Mouse (Mus musculus) frontal cortex, postnatal 36 days (tissue): ENCODE results near the gene Sgsh.

ENCODE experiments used
- DNase-seq, 2 experiments: peaks; one replicate each; pipeline ENCODE4 v3.0.0; 2022; ENCODE audit warnings: low spot score in 2 of 2

The Sgsh gene

DNA sequence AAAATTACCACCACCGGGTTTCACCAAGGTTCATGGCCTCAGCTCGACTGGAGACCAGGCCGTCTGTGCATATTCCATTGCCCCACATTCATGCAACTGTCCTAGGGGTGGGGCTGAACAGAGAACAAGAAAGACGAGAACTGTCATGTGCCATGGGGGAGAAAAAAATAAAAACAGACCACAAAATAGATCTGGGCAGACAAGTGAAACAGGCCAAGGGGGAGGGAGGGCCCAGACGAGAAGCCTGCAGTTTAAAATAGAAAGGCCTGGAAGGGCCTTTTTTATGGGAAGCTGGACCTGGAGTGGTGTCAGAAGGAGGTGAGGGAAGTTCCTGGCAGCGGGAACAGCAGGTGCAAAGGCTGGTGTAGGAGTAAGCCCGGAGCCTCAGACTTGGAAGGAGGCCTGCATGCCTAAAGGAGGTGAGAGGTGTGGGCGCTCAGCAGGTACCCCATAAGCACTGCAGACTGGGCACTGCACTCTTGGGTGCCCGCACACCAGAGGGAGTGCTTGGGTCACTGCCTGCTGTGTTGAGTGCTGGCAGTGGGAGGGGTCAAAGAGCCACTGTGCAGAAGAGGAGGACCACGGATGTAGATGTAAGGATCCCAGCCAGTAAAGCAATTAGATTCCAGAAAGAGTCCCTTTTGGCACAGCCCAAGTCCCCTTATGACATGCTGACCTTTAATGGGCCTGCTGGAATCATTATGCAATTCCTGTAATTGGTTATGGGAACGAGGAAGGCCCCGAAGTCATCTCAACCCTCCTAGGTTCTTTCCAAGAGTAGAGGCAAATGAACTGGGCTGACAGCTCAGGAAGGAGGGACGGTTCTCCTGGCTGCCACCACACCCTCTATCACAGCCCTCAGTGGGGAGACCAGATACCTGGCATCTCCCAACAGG, 48.3 kb downstream of the Sgsh start:
- no peak for DNase-seq

DNA sequence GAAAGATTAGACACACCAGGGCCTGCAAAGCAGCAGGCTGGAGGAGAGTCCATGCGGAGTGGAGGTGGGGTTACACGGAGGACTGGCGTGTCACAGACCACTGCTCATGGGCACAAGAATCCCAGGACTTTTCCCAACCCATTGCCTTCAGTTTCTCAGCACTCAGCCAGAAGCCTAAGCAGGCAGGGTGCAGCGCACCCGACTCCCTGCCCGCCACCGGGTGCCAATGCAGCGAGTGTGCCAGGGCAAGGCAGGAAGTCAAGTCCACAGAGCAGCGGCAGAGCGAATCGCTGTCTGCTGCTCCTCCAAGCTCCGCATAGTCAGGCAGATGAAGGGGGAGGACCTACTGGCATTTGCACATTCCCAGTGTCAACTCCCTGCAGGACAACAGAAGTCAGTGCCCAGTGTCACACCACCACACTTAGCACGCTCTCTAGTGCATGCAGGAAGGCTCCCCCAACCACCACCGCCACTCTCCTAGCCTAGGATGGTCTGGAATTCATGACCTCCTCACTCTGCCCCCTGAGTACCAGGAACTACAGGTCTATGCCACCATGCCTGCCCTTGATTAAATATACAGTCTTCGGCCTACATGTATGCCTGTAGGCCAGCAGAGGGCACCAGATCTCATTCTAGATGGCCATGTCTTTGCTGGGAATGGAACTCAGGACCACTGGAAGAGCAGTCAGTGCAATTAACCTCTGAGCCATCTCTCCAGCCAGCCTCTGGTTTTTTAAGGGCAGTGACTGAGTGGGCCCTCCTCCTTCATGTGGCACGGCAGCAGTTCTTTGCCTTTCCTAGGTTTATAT, 50.2 kb downstream of the Sgsh start:
- peak in 1 of 2 experiments; percentile 20 for DNase-seq

DNA sequence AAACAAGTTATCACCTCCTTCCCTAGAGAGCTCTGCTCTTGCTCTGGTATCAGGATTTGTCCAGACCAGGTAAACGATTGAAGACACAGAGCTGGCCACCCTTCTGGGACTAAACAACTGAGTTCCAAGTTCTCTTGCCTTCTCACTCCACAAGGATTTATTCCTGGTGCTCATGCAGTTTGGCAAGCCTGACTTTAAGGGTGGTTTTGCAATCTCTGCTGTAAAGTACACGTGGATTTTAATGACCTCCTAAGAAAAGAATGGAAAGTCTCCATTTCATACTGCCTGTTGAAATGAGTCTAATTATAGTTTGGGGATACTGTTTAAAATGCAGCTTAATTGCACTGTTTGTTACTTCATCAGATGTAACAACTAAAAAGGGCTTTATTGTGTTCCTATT, 54.4 kb downstream of the Sgsh start:
- DNase-seq = no peak

- DNase-seq = no peak
These were observed 54.9 kb downstream of the Sgsh start for GRCm38 (mm10) chr11:119300246-119300935.

DNA sequence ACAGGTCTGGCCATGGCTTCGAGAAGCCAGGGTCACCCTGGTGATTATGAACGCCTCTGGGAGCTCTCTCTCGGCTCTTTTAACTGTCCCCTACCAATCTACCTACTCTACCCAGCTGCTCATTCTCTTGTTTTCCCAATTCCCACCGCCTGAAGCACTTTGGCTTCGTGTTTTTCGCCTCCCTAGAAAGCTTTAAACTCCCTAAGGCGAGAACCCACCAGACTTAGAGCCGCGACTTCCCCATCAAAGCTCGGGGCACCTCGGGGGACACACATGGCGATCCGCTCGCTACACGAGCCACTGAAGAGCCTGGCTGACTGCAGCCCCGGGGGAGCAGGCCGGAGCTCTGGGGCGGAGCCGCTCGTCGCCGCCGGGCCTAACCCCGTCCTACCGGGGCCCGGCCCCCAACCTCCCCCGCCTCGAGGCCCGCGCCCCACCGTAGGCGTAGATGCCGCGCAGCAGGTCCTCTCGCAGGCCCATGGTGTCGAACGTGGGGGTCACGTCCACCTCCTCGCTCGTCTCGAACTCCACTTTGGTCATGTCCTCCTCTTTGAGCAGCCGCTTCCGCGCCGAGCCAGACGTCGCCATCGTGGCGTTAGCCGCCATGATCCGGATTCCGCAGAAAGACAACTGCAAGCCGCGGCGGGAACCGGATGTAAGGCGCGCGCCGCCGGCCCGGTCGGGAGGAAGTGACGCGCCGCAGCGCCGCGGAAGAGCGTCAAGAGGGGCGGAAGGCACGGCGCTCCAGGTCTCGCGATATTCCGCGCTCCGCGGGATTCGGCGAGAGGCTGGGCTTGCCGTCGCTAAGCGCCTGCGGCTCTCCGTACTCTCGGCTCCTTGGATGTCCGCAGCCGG, 55.7 kb downstream of the Sgsh start, which contains the start of gene Eif4a3:
Eif4a3 (minus strand) TSS at position 699 of the 855 bp plus-strand sequence.
- peak; percentile 92 to 94 for DNase-seq

DNA sequence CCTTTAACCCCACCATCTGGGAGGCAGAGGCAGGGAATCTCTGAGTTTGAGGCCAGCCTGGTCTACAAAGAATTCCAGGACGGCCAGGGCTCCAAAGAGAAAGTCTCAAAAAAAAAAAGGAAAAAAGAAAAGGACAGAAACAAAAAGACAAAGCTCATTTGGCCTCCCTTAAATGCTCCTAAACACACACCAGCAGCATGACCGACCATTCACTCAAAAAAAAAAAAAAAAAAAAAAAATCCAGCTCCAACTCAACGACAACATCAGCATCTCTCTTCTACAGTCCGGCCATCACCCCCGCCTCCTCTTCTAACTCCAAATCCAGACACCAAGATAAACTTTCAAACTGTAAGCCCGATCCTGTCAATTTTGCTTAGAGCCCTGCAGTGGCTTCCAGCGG, 56.4 kb downstream of the Sgsh start:
- no peak for DNase-seq

DNA sequence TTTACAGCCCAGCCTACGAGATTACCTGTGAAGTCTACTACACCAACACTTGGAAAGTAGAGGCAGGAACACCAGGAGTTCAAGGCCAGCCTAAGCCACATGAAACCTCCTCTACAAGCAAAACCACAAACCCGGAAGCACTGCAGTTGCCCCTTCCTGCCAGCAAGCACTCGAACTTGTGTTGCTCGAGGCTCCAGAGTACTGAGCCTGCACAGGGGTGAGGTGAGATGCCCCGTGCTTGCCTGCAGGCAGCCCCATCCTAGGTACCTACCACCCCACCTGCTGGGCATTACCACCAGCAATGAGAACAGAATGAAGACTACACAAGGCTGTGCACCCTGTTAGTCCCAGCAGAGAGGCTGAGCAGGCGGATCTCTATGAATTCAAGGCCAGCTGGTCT, 57.3 kb downstream of the Sgsh start:
- DNase-seq = no peak
